Mouse (Mus musculus) heart, embryonic 11.5 days (tissue): ENCODE measurements at regions not wholly inside any gene's neighbourhood (a gene's known extent, or its start where the extent isn't known, plus 50 kb on each side); places are given as distances from the start of the nearest gene placed in this dataset.

Source experiments
- ATAC-seq: fragments of 200-750 bp; cut with Nextera tagmentation; replicated peaks from 2 replicates; pipeline ENCODE4 v1.8.0; 2017; ENCODE audit warnings: moderate library complexity; ENCODE audit not compliant: insufficient number of reproducible peaks, low FRiP score, low TSS enrichment
- H3K27ac ChIP-seq: fragments of 300-500 bp; sonication (generic); 2 replicates; pipeline ENCODE4 v1.5.1; 2014; ENCODE audit warnings: mild to moderate bottlenecking, low read depth, low read length
- H3K27me3 ChIP-seq: fragments of 300-500 bp; sonication (generic); 2 replicates; pipeline ENCODE4 v1.6.1; 2014; ENCODE audit warnings: mild to moderate bottlenecking, low read length, mixed read lengths; ENCODE audit not compliant: control insufficient read depth, insufficient read depth
- H3K36me3 ChIP-seq: fragments of 300-500 bp; sonication (generic); 2 replicates; pipeline ENCODE4 v1.6.1; 2014; ENCODE audit warnings: mild to moderate bottlenecking, low read length, moderate library complexity, mixed read lengths; ENCODE audit not compliant: control insufficient read depth, insufficient read depth
- H3K4me1 ChIP-seq: fragments of 300-500 bp; sonication (generic); 2 replicates; pipeline ENCODE4 v1.6.1; 2014; ENCODE audit warnings: low read length; ENCODE audit not compliant: control insufficient read depth, insufficient read depth
- H3K4me2 ChIP-seq: fragments of 300-500 bp; sonication (generic); 2 replicates; pipeline ENCODE4 v1.6.1; 2014; ENCODE audit warnings: mild to moderate bottlenecking, moderate library complexity
- H3K4me3 ChIP-seq: fragments of 300-500 bp; sonication (generic); 2 replicates; pipeline ENCODE4 v1.5.1; 2014; ENCODE audit warnings: low read depth, low read length
- H3K9ac ChIP-seq: fragments of 300-500 bp; sonication (generic); 2 replicates; pipeline ENCODE4 v1.6.1; 2014; ENCODE audit warnings: mild to moderate bottlenecking, low read depth, low read length, moderate library complexity
- H3K9me3 ChIP-seq: fragments of 300-500 bp; sonication (generic); replicated peaks from 2 replicates; pipeline ENCODE4 v1.6.1; 2016; ENCODE audit warnings: low read length; ENCODE audit not compliant: control insufficient read depth
- WGBS: fragments of 180-500 bp; shearing (Covaris S2); extraction: QIAGEN DNeasy Blood & Tissue Kit; methylation state at CpG from one replicate; pipeline ENCODE4 v1.1.7; 2014; ENCODE audit not compliant: insufficient replicate concordance; 5-methylcytosine and 5-hydroxymethylcytosine counted together

DNA sequence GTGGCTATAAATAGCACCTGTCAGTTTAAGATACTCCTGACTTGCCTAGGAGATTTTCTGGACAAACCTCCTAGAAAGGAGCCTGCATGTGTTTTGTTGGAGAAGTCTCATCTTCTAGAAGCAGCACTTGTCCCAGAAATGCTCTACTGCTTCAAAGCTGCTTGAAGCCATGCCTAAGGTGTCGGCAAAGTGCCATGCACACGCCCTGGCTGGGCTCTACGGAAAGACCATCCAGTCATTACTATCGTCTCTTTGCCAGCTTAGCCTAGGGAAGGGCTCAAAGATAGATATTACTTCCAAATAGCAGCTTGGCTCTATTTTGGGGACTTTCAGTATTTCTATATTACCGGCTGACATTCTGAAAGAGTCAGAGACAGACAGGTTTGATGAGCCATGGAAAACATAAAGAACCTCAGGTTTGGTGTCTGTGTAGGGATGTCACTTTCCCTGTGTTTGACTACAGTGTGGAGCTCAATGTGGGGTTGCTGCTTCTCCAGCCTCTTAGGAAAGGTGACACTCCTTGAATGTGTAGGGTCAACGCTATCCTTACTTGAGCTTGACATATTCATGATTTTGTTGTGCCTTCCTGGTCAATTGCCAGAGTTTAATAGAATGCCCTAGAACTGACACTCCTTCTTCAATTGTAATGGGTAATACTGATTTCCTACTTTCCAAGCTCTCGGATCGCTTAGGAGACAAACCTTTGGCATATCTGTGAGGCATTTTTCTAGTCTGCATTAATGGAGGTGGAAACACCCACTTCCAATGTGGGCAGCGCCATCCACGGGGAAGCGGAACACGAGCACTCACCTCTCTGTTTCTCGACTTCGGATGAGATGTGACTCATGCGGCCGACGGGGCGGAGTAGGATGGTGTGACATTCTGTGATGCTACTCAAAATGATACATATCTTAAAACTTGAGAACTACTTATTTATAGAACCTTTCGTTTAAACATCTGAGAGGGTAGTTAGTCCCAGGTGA, 251.3 kb downstream of the Enc1 start:
- Histone ChIP-seq H3K27ac (no peak overlapping the region), H3K36me3 (no peaks in the 10 kb centered on the region), H3K4me1 (peaks cover 14% of the 10 kb centered on the region; the same call in 1 of the 2 replicates), H3K27me3 (no peaks in the 10 kb centered on the region; the same call in 1 of the 2 replicates), H3K4me2 (no peak overlapping the region), H3K9ac (no peak overlapping the region), H3K4me3 (no peak overlapping the region), H3K9me3 (no peaks in the 10 kb centered on the region)
- no peak for ATAC-seq
- 90% methylated on average over 19 of the region's 19 CpGs for WGBS

- Histone ChIP-seq H3K4me1 (peaks cover 14% of the 10 kb centered on the region; the same call in 1 of the 2 replicates), H3K4me2 (no peak overlapping the region), H3K27ac (no peak overlapping the region), H3K4me3 (no peak overlapping the region), H3K9ac (no peak overlapping the region), H3K27me3 (no peaks in the 10 kb centered on the region; the same call in 1 of the 2 replicates), H3K9me3 (no peaks in the 10 kb centered on the region), H3K36me3 (no peaks in the 10 kb centered on the region)
- WGBS: 72% methylated on average over 7 of the region's 7 CpGs
- no peak for ATAC-seq
Observed at GRCm38 (mm10) chr13:97490131-97490530, 249.2 kb downstream of the Enc1 start.

GRCm38 (mm10) chr13:97489721-97490120, 248.8 kb downstream of the Enc1 start:
- Histone ChIP-seq H3K27me3 (no peaks in the 10 kb centered on the region; the same call in 1 of the 2 replicates), H3K4me2 (no peak overlapping the region), H3K4me1 (peaks cover 14% of the 10 kb centered on the region; the same call in 1 of the 2 replicates), H3K4me3 (no peak overlapping the region), H3K27ac (no peak overlapping the region), H3K9me3 (no peaks in the 10 kb centered on the region), H3K9ac (no peak overlapping the region), H3K36me3 (no peaks in the 10 kb centered on the region)
- no peak for ATAC-seq
- WGBS: 66% methylated on average over 4 of the region's 4 CpGs

DNA sequence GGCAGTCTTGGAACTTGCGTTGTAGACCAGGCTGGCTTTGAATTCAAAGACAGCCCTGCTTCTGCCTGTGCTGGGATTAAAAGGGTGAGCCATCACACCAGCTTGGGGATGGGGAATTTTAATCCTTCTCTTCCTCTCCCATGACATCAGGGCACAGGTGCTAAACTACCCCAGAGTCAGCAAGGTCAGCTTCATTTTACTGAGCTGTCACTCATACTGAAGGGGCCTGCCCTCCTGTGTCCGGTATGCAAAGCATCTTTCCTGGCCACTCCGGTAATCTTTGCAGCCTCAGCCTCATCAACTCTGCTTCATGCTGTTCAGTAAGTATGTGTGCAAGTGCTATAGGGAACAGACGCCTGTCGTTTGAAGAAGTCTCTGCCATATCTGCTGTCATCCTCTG, 248.1 kb downstream of the Enc1 start:
- 49% methylated on average over 5 of the region's 5 CpGs for WGBS
- Histone ChIP-seq H3K4me1 (peaks cover 16% of the 10 kb centered on the region; the same call in 1 of the 2 replicates), H3K4me3 (no peak overlapping the region), H3K4me2 (no peak overlapping the region), H3K9ac (no peak overlapping the region), H3K27me3 (no peaks in the 10 kb centered on the region; the same call in 1 of the 2 replicates), H3K36me3 (no peaks in the 10 kb centered on the region), H3K9me3 (no peaks in the 10 kb centered on the region), H3K27ac (no peak overlapping the region)
- ATAC-seq: no peak

GRCm38 (mm10) chr13:97488518-97488917, 247.6 kb downstream of the Enc1 start:
- Histone ChIP-seq H3K9me3 (no peaks in the 10 kb centered on the region), H3K27ac (no peak overlapping the region), H3K27me3 (no peaks in the 10 kb centered on the region; the same call in 1 of the 2 replicates), H3K36me3 (no peaks in the 10 kb centered on the region), H3K9ac (no peak overlapping the region), H3K4me3 (no peak overlapping the region), H3K4me1 (peaks cover 21% of the 10 kb centered on the region; the same call in 1 of the 2 replicates), H3K4me2 (no peak overlapping the region)
- ATAC-seq: no peak
- WGBS: 73% methylated on average over 5 of the region's 5 CpGs

DNA sequence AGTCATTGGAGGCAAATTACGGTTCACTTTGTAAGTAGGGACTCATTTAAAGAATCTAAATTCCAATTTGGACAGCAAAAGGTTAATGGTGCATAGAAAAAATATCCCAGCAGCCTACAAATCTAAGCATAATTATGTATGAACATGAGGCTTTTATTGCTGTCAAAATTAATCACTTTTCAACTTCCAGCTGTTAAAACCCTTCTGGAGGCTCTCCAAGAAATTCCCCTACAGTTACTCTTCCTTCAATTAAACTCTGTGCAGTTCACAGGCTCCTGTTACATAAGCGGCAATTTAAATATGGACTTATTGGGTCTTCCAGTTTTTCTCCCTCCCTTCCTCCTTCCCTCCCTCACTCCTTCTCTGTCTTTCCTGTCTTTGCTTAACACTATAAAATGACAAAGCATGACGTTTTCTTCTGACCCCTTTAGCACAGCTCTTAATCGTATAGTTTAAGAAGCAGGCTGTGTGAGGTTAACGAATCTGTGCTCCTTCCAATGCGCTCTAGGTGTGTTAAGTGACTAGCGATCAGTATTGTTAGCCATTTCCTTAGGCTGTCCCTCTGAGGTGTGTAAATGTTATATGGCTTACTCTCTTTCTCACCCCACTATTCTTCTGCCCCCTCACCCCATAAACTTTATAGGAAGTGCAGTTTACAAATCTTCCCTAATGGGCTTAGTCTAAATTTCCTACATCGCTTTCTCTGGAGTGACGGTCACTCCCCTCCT, 247.0 kb downstream of the Enc1 start:
- Histone ChIP-seq H3K36me3 (no peaks in the 10 kb centered on the region), H3K27me3 (no peaks in the 10 kb centered on the region; the same call in 1 of the 2 replicates), H3K4me1 (peaks cover 21% of the 10 kb centered on the region; the same call in 1 of the 2 replicates), H3K4me3 (no peak overlapping the region), H3K4me2 (no peak overlapping the region), H3K27ac (no peak overlapping the region), H3K9ac (no peak overlapping the region), H3K9me3 (no peaks in the 10 kb centered on the region)
- WGBS: 75% methylated on average over 9 of the region's 9 CpGs
- ATAC-seq: no peak

DNA sequence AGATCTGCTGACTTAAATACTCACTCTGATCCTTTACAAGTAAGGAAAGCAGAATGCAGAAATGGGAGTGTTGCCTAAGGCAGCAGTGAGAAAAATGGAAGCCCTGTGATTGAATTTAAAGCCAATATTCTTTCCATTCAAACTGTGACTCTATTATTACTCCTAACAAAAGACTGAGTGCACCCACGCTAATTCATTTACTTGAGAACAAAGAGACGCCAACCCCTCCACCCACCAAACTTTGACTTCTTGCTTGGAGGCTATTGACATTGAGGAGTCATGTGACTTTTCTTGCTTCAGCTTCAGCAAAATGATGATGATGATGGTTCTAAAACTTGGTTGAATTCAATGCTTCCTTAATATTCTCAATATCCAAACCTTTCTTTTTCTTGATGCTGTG, 245.6 kb downstream of the Enc1 start:
- Histone ChIP-seq H3K4me3 (no peak overlapping the region), H3K4me1 (peaks cover 21% of the 10 kb centered on the region; the same call in 1 of the 2 replicates), H3K4me2 (no peak overlapping the region), H3K9ac (no peak overlapping the region), H3K27ac (no peak overlapping the region), H3K36me3 (no peaks in the 10 kb centered on the region), H3K27me3 (no peaks in the 10 kb centered on the region), H3K9me3 (no peaks in the 10 kb centered on the region)
- no peak for ATAC-seq
- 83% methylated on average over 2 of the region's 2 CpGs for WGBS

GRCm38 (mm10) chr13:97485886-97486285, 245.0 kb downstream of the Enc1 start:
- H3K27me3 ChIP-seq: no peaks in the 10 kb centered on the region
- WGBS: 82% methylated on average over 5 of the region's 5 CpGs
- H3K4me2 ChIP-seq: no peak overlapping the region

More at GRCm38 (mm10) chr13:97485886-97486285, 245.0 kb downstream of the Enc1 start:
- no peaks in the 10 kb centered on the region for H3K9me3 ChIP-seq
- H3K4me3 ChIP-seq: no peak overlapping the region
- no peak for ATAC-seq
- no peak overlapping the region for H3K27ac ChIP-seq
- H3K36me3 ChIP-seq: no peaks in the 10 kb centered on the region
- no peak overlapping the region for H3K9ac ChIP-seq
- H3K4me1 ChIP-seq: peaks cover 21% of the 10 kb centered on the region; the same call in 1 of the 2 replicates
